Mouse (Mus musculus) kidney, adult 10 weeks (tissue): ENCODE results near the gene Tmem126b. TPM values are rescaled to one million over a fixed set of nuclear protein-coding genes. Genes with fewer than 3 reads are reported as not detected.

ENCODE experiments used
- polyA plus RNA-seq: library from polyadenylated mRNA; stranded (reverse); fragments of 350-450 nt; fragmentation: Illumina TruSeq; extraction: RNeasy Lipid Tissue Mini Kit (QIAGEN cat#74804); gene quantifications from one replicate; pipeline ENCODE4 v1.2.3, GENCODE M21; 2014; ENCODE audit warnings: low read depth, low replicate concordance

The Tmem126b gene
- polyA plus RNA-seq: 80.6 TPM

DNA sequence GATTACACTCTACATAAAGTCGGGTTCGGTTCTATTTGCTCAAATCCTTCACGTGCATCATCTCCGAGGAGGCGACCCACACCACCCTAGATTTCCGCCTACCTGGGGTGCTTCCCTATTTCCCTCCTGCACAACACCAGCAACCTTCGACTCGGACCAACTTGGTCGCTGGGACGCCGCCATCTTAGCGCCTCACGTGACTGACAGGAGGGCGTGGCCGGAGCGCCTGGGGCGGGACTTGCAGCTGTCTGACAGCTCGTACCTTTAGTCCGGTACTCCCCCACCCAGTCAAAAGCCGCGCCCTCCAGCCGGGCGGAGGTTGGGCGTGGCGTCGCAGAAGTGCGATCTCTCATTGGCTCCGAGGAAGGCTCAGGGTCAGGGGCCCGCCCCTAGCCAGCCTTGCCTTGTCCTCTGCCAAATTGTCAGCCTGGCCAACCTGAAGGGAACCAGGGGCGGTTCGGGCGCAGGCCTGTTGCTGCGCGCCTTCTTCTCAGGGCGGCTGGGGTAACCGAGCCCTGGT lies at the start of gene Tmem126b:
TSS of gene Tmem126b (minus strand) at position 209 of the 520 bp plus-strand sequence.

GRCm38 (mm10) chr7:90476313-90477245 lies 778 bp upstream of the Tmem126b start, which contains the start of gene Dlg2:
TSS of gene Dlg2 (plus strand) at chr7:90476672.

DNA sequence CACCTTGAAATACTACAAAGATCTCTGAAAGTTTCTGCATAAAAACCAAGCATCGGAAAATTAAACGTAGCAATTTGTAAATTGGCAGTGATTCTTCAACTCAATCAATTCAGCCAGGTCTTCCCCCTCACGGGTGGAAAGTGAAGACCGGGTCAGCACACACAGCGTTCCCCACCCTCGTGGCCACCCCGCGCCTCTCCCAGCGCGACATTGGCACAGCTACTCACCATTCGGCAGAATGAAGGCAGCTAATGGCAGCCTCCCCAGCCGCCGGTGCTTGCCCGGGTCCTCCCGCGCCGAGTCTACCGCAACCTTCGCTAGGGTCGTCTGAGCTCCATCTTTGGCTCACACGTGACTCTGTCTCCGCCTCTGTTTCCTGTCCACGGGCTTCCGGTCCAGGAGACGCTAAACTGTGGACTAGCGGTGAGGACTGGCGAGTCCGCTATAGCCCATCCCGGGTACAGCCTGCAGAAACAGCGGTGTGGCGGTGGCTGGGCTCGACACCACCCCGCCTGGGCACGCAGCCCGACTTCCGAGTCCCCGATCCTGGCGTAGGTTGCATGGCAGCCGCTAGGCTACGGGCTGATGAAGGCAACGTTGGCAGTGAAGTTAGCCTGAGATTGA lies 18.8 kb downstream of the Tmem126b start, which contains the start of gene Tmem126a:
TSS of gene Tmem126a (minus strand) at position 385 of the 624 bp plus-strand sequence.

GRCm38 (mm10) chr7:90442518-90443080 lies 33.2 kb downstream of the Tmem126b start, which contains the start of gene Crebzf:
TSS of gene Crebzf (plus strand) at chr7:90442729.

GRCm38 (mm10) chr7:90426020-90427001 lies 49.5 kb downstream of the Tmem126b start, which contains the start of gene Ccdc89:
TSS of gene Ccdc89 (plus strand) at chr7:90426577.

Other genes with a start within 250 kb of the Tmem126b start
- not detected for gene Ccdc83, start 210.2 kb downstream of the Tmem126b start, polyA plus RNA-seq
- 45.4 TPM for gene Sytl2, start 173.7 kb downstream of the Tmem126b start, polyA plus RNA-seq
- 0.97 TPM for gene Ccdc89, start 49.4 kb downstream of the Tmem126b start, polyA plus RNA-seq
- gene Crebzf, start 33.3 kb downstream of the Tmem126b start, polyA plus RNA-seq: 93.3 TPM
- gene Tmem126a, start 18.8 kb downstream of the Tmem126b start, polyA plus RNA-seq: 207 TPM
- gene Dlg2, start 671 bp upstream of the Tmem126b start, polyA plus RNA-seq: 6.1 TPM